Mouse (Mus musculus): Measurements from ENCODE around the gene Gm20695. TPM values are rescaled to one million over a fixed set of nuclear protein-coding genes. Genes with fewer than 3 reads are reported as not detected.

Gm20695 gene
- total RNA-seq, 2 experiments from 2014 or later, result 1.3 to 1.5 TPM

DNA sequence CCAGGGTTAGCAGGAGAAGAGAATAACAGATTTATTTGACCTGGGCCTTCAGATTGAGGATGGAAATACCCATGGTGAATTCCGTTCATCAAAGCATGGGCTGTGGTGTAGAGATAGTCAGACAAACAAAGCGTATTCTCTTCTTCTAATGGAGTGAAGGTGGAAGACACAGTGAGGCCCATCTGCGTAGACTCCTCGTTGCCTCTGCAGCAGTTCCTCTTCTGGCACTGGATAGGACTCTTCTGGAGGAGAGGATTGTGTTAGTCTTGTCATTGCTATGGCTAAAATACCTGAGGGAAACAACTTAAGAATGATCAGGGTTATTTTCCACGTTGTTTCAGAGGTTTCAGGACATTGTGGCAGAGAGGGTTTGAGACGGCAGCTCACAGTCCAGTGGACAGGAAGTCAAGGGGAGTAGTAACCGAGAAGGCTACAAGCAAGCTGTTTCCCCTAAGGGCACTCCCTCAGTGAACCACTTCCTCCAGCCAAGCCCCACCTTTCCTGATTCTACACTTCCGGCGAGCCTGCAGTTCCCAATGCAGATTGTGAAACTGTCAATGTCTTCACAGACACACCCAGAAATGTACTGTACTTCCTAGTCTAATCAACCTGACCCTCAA lies 10.8 kb downstream of the Gm20695 start:
- peak; percentile 21 to 39 for DNase-seq

DNA sequence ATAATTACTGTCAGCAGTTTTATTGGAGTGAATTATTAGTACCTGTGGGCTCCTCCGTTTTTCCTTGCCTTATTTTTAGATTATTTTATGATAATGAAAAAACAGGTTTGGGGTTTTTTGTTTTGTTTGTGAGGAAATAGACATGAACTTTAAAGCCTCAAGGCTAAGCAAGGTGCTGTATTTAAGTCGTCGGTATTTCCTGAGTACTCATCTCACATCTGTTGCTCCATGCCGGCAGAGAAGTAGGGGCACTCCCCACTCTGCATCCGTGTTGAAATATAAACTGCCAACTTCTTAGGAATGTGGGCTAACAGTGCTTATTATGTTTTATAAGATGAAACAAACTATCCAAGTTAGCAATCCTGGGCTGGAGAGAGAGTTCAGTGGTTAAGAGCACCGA lies 11.6 kb downstream of the Gm20695 start:
- no peak for DNase-seq

DNA sequence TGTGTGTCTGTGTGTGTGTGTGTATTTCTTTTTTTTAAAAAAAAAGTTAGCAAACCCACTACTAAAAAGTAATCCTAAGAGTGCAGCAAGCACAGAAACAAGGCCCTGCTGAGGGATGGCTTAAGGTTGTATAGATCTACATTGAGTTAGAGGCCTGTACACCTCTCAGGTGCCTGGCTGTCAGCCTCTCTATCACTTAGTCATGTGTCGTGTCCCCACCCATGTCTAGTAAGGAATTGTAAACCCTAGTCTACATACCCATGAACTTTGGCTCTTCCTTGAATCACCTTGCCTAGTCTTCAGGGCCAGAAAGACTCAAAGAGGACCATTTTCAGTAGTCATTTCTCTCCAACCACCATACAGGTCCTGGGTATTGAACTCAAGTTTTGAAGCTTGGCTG lies 12.1 kb downstream of the Gm20695 start:
- DNase-seq, result no peak

DNA sequence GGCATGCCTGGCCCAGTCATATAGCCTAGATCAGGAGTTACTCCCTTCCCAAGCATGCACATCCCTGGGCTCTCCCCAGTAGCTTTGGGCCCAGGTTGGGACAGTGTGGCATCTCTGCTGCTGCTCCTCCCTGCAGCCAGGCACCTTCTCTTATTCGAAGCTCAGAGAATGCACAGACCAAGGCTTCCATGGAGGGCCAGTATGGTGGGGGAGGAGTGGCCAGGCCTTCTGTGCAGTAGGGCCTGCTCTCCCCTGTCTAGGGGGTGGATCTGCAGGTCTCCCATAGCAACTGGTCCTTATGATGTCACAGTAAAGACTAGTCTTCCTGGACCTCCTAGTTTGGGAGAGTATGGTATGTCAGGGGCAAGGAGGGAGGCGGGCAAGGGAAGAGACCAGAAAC lies 23.0 kb downstream of the Gm20695 start:
- DNase-seq, result no peak

DNA sequence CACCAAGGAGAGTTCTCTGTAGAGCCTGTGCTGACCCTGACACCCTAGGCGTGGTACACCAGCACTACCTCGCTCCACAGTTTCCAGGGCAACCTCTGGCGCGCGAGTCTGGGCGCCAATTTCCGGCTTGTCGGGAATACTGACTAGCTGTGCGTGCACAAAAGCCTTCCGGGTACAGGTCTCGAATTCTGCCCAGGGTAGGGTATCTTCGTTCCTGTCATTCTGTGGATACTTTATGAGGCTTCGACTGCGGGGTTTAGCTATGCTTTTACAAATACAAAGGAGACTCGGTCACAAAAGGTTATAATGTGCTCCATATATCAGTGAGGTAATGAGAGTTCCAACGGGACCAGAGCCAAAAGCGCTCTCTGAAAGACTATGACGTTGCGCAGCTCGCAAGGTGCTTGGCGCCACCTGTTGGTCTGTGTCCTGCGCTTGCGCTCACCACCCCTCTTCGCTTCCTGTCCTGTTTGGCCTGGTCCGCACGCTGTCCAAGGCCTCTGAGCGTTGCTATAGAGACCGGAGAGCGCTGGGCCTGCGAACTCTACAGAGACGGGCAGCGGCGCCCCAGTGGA lies 24.2 kb downstream of the Gm20695 start, which contains the start of the genes 1700037C18Rik and Cluap1:
1700037C18Rik (minus strand) TSS at position 153 of the 575 bp plus-strand sequence.
Cluap1 (plus strand) TSS at position 265 of the 575 bp plus-strand sequence.
- DNase-seq, result peak; percentile 95

DNA sequence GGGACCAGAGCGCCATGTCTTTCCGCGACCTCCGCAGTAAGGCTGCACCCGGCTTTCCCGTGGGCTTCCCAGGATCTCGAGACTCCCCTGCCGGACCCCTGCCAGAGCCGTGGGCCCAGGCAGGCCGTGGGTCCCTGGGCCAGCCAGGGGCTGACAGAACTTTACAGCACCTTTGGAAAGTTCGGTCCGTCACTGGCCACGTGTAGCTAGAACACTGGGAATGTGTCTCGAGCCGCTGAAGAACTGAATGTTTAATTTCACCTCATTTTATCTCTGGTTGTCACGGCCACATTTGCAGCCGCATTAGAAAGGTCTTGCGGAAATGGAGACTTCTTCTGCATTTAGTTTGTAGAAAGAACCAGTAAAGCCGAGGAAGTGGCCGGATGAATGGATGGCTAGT lies 24.7 kb downstream of the Gm20695 start:
- DNase-seq, result no peak

DNA sequence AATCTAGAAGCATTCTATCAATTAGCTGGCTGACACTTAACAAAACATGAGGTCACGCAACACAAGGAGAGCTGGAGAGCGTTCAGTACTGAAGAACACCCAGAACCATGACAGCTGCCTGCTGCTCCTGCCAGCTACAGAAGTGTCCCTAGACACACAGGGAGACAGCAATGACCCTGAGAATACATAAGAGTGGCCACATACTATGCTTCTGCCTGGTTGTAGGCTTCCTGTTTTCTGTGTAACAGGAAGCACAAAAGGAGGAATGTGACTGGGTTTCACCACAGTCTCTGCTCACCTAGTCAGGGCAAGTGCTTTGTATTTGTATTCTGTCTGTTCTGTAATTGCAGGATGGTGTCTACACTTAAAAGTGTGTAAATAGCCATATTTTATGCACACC lies 36.3 kb downstream of the Gm20695 start:
- DNase-seq, result no peak

DNA sequence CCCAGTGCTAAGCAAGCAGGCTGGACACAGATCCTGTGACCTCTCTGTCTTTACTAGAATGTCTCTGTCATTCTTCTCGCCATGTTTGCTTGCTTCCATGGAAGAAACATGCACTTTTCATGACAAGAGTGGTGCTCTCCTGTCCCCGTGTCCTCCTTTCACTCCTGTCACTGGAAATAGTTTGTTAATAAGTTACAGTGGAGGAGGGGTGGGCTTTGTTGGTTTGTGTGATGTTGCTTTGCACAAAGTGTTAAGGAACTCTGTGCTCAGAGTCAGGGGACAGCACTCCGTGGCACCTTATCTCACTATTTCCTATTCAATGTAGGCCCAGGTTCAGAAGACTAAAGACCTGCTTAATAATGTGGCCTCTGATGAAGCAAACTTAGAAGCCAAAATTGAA lies 39.1 kb downstream of the Gm20695 start:
- DNase-seq, result no peak

DNA sequence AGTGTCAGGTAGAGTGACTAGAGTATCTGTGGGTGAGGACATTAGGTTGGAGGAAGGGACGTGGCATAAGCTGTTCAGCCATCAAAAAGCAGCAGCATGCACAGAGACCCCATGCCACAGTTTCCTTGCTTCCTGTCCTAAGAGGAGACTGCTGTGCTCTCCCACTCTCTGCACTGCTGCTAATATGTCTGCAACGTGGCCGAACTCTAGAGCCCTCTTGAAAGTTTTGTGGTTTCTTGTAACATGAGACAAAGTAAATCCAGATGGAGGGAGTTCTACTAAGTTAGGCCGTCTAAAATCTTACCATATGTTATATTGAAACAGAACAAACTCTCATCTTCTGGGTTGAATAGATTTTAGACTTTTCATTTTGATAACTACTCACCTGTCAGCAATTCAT lies 39.5 kb downstream of the Gm20695 start:
- no peak for DNase-seq

DNA sequence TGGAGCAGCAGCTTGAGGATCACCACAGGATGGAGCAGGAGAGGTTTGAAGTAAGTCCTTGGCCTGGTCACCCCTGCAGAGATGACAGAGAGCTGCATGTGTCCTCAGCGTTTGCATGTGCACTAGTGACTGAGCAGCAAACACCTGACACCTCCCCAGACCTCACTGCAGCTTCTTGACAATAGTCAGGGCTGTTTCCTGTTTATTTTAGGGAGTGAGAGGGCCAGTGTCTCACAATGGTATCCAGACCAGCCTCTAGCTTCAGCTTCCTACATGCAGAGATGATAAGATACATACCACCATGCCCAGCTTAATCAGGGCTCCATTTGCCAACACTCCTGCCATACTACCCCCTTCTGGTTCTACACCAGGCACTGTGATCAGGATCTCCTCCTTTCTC lies 44.1 kb downstream of the Gm20695 start:
- no peak for DNase-seq

DNA sequence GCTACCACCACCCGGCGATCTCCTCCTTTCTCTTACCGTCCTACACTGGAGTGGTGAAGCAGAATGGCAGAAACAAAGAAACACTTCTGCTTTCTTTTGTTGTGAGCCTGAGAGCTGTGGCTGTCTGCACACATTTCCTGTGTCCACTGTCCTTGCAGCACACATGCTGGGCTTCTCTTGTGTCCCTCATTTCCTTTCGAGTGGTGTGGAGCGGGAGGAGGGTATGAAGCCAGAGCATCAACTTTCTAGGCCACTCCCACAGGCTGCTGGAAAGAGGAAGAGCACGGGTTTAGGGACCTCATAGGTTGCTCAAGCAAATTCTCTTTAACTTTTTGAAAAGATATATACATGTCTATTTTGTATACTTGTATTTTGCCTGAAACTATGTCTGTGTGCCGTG lies 44.7 kb downstream of the Gm20695 start:
- DNase-seq, result no peak

DNA sequence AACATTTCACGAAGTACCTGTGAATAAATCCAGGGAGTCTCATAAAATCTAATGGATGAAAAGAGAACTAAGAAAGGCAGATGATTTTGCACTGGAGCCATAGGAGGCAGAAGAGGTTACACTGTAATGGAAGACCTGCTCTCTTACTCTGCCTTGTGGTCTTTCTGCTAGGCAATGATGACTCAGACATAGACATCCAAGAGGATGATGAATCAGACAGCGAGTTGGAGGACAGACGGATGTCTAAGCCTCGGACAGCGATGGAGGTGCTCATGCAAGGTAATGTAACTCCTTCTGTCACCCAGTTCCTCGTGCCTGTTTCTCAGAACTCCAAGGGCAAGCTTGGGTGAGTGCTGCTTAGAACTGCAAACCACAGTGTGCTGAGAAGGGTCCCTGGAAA lies 49.1 kb downstream of the Gm20695 start:
- DNase-seq, result peak in 1 of 2 experiments; percentile 12

DNA sequence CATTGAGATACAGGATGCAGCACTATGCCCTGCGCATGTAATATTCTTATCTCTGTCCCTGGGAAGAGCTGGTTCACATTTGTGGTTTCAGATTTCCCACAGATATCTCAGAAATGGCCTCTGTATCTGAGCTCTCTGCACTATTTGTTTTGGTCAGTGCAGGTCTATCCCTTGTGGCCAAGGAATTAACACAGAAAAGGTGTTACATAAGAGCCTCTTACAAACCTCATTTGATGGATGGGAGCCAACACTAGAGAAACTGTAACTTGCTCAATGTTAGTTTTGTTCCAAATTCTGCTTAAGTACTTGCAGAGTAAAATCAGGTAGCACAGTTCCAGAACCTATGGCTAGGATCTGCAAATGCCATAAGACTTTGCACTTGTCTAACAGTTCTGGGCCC lies 49.6 kb downstream of the Gm20695 start:
- no peak for DNase-seq

DNA sequence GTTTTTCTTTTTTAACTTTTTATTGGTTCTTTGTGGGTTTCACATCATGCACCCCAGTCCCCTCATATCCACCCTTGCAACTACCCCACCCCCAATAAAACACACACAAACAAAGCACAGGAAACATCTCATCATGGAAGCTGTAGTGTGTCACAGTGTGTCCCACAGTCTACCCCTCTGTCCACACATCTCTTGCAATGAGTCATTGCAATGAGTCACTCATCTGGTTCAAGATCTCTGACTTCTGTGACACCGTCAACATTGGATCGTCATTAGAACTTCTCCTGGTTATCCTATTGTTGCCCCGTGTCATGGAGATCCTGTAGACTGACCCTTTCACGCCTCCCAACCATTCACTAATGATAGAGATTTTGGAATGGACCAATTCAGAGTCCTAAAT lies 50.3 kb downstream of the Gm20695 start:
- no peak for DNase-seq

DNA sequence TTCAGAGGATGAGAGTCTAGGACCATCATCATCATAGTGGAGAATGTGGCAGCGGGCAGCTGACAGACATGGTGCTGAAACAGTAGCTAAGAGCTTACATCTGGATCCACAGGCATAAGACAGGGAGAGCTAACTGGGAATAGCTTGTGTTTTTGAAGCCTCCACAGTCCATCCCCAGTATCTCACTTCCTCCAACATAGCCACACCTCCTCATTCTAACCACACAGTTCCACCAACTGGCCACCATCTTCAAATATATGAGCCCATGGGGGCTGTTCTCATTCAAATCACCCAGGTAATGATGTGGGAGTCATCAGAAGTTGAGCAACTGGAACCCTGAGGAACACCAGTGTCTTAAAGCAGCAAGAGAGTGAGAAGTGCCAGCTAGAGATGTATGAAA lies 66.7 kb downstream of the Gm20695 start:
- DNase-seq, result no peak

DNA sequence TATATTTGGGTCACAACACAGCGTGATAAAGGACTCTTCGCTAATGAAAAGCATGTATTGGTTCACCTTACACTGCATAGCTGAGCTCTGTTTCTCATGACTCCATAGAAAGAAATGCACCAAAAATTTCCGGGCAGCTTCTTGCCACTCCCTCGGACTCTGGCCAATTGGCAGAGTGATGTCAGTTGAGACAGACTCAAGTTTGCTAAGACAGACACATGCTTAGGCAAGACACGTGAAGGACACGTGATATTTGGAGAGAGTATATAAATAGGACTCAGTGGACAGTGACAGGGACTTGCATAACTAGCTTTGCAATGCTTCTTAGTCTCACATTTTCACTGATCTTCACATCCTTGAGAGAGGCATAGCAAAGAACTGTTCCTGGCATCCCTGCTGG lies 71.9 kb downstream of the Gm20695 start:
- DNase-seq, result peak; percentile 56 to 69

DNA sequence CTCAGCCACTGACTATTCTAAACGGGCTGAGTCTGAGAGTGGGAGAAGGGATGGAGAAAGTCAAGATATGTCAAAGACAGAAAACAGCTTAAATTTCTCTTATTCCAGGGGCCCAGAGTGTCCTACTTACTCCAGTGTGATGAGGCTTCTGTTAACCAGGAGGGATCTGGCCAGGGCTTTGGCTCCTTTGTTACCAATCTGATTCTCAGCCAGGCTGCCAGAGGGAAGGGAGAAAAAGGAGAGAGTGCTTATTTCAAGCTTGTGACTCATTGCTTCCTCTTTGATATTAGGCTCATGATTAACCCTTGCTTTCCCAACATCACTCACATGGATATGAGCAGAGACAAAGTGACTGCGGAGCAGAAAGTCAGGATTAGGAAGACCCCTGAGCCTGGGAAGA lies 74.8 kb downstream of the Gm20695 start:
- DNase-seq, result no peak

DNA sequence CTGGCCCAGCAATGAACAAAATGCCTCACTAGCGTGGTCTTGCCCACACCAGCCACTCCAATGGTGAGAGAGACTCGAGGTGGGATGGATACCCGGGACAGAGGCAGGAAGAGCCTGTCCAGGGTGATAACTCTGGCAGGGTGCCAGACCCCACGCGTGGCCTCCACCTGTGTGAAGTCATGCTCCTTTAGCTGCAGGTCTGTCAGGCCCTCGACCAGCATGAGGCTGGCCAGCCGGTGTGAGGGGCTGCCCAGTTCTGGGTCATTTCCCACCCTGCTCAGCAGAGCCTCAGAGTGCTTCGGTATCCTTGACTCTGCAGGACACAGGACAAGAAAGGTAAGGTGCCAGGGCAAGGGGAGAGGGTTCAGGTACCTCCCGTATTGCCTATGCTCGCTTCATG lies 80.5 kb downstream of the Gm20695 start:
- DNase-seq, result no peak

DNA sequence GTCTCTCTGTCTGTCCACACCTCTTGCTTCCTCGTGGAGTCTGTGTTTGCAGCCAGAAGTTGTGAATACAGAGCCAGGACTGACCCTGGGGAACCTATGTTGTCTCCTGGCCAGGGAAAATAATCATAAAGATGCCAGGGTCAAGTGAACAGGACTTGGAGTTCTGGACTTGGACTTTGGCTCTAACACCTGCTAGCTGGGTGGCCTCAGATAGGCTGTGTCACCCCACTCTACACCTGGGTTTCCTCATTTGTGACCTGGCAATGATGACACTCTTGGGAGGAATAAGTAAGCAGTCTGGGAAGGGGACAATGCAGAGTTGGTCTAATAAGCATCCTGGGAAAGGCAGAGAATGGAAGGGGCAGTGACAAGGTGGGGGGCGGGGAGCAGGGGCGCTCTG lies 81.1 kb downstream of the Gm20695 start:
- no peak for DNase-seq

Small RNAs within 50 kb of the gene (microRNA-seq; reads per million reads assigned to microRNA genes)
- not detected for gene Gm23493

Other genes starting within 250 kb of the Gm20695 start
- not detected for gene Mefv, start 166.6 kb upstream of the Gm20695 start, total RNA-seq (2021)
- 10 to 100 TPM; 18.1 to 23.8 TPM for gene Zfp263, start 140.6 kb upstream of the Gm20695 start, total RNA-seq (2021)
- not detected for gene Olfr15, start 53.8 kb upstream of the Gm20695 start, total RNA-seq (2021)
- 10 to 100 TPM in 1 of 2 experiments, 1 to 10 TPM in 1; 2.5 to 12.0 TPM for gene Zfp174, start 37.4 kb upstream of the Gm20695 start, total RNA-seq (2021)
- gene Naa60, start 12.3 kb upstream of the Gm20695 start, total RNA-seq (2021), result 100 to 1,000 TPM in 1 of 2 experiments, 10 to 100 TPM in 1; 74.8 to 115 TPM
- gene Zfp597, start 87 bp upstream of the Gm20695 start, total RNA-seq (2021), result 10 to 100 TPM; 14.1 to 21.7 TPM
- 1 to 10 TPM; 3.2 to 4.0 TPM for gene 1700037C18Rik, start 24.0 kb downstream of the Gm20695 start, total RNA-seq (2021)
- gene Cluap1, start 24.2 kb downstream of the Gm20695 start, total RNA-seq (2021), result 10 to 100 TPM; 16.9 to 20.8 TPM
- gene Nlrc3, start 92.0 kb downstream of the Gm20695 start, total RNA-seq (2021), result 1 to 10 TPM; 3.1 to 3.8 TPM
- gene Slx4, start 119.1 kb downstream of the Gm20695 start, total RNA-seq (2021), result 10 to 100 TPM; 18.1 to 53.9 TPM
- gene Dnase1, start 152.3 kb downstream of the Gm20695 start, total RNA-seq (2021), result not detected
- 100 to 1,000 TPM; 197 to 218 TPM for gene Trap1, start 193.2 kb downstream of the Gm20695 start, total RNA-seq (2021)